8 mouse cellular contexts compared by ENCODE assay signal in the genomic region with DNA sequence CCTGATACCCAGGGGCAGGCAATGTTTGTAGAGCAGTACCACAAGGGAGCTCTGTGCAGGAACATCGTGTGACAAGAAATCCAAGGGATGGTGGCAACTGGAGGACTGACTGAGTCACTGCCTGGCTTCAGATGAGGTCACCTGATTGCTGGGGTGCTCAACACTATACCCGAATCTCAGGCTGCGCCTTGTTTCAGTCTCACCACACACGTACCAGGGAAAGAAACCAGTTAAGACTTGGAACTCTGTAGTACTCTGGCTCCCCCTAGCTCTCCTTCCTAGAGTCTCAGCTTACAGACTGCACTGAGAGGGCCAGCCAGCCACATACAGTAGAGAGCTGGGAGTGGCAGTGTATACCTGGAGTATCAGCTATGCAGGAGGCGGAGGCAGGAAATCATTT. TPM values are rescaled to one million over a fixed set of nuclear protein-coding genes. Genes with fewer than 3 reads are reported as not detected.
DNase-seq lines count a peak whose midpoint lies in the region; ATAC-seq and TF ChIP-seq lines count a peak whose summit lies in the region.

No protein-coding gene starts in this region.

- ATAC-seq in forebrain, embryonic 16.5 days, result peak; percentile 70
- ATAC-seq in kidney, embryonic 16.5 days (ENCODE audit: low FRiP score, low TSS enrichment), result peak; percentile 80; the same call in 1 of the 2 replicates
- ATAC-seq in liver, embryonic 15.5 days (ENCODE audit: insufficient read depth), result peak; percentile 49
- peak; percentile 65 for ATAC-seq in neutrophil, adult 5-6 weeks (ENCODE audit: extremely low read depth, insufficient number of reproducible peaks, low FRiP score, poor library complexity, severe bottlenecking)

- H3K36me3 ChIP-seq in heart, adult 2 months (ENCODE audit: control insufficient read depth, insufficient read depth, low read length), result no peaks in the 10 kb centered on the region
- H3K36me3 ChIP-seq in forebrain, embryonic 16.5 days (ENCODE audit: control insufficient read depth, insufficient read depth), result peaks cover 35% of the 10 kb centered on the region; the same call in 1 of the 2 replicates
- H3K36me3 ChIP-seq in kidney, embryonic 16.5 days (ENCODE audit: insufficient read depth, low read length), result peaks cover 68% of the 10 kb centered on the region
- peaks cover 94% of the 10 kb centered on the region for H3K36me3 ChIP-seq in liver, embryonic 15.5 days (replicated peaks)

- no peaks in the 10 kb centered on the region for H3K79me2 ChIP-seq in heart, adult 2 months (replicated peaks; ENCODE audit: control insufficient read depth, insufficient read depth, low read length)

- TF ChIP-seq EP300 in heart, adult 2 months (IDR thresholded peaks at IDR 0.05; ENCODE audit: insufficient read depth, low read depth, low read length), result no peak

- no peak overlapping the region for H3K9ac ChIP-seq in heart, adult 2 months (ENCODE audit: low read depth, low read length)
- no peak overlapping the region for H3K9ac ChIP-seq in forebrain, embryonic 16.5 days (replicated peaks; ENCODE audit: low read depth, low read length)
- H3K9ac ChIP-seq in kidney, embryonic 16.5 days (replicated peaks; ENCODE audit: low read length), result no peak overlapping the region
- H3K9ac ChIP-seq in liver, embryonic 15.5 days, result no peak overlapping the region

- no peak overlapping the region for H3K4me3 ChIP-seq in heart, adult 2 months
- H3K4me3 ChIP-seq in forebrain, embryonic 16.5 days (replicated peaks; ENCODE audit: low read length), result no peak overlapping the region
- H3K4me3 ChIP-seq in kidney, embryonic 16.5 days (ENCODE audit: low read length), result no peak overlapping the region
- no peak overlapping the region for H3K4me3 ChIP-seq in liver, embryonic 15.5 days (replicated peaks)

- intact Hi-C loops in heart, adult 2 months (cut with DNase I), result loop anchor here (5.0 to 10.0 kb wide), 2 partner anchors 431 to 548 kb away; no protein-coding TSS in a partner anchor
- intact Hi-C loops in heart, postnatal 25 days (cut with DNase I), result loop anchor here (2.0 kb wide), 1 partner anchor 96 kb away; no protein-coding TSS in a partner anchor

- H3K27ac ChIP-seq in heart, adult 2 months, result no peak overlapping the region
- H3K27ac ChIP-seq in forebrain, embryonic 16.5 days (ENCODE audit: low read length), result no peak overlapping the region
- no peak overlapping the region for H3K27ac ChIP-seq in kidney, embryonic 16.5 days (ENCODE audit: low read length)
- H3K27ac ChIP-seq in liver, embryonic 15.5 days (replicated peaks), result no peak overlapping the region

- TF ChIP-seq POLR2A in heart, adult 2 months (IDR thresholded peaks at IDR 0.05; ENCODE audit: insufficient read depth, low read depth, low read length), result no peak

- WGBS in heart, adult 2 months, result 62% methylated on average over 5 of the region's 5 CpGs
- 64% methylated on average over 5 of the region's 5 CpGs for WGBS in forebrain, embryonic 16.5 days
- WGBS in kidney, embryonic 16.5 days, result 82% methylated on average over 5 of the region's 5 CpGs
- 75% methylated on average over 5 of the region's 5 CpGs for WGBS in liver, embryonic 15.5 days (ENCODE audit: insufficient replicate concordance)

- no peaks in the 10 kb centered on the region for H3K27me3 ChIP-seq in heart, adult 2 months (ENCODE audit: control insufficient read depth, insufficient read depth, low read length)
- H3K27me3 ChIP-seq in forebrain, embryonic 16.5 days (replicated peaks; ENCODE audit: control insufficient read depth, insufficient read depth, low read length), result no peaks in the 10 kb centered on the region
- H3K27me3 ChIP-seq in kidney, embryonic 16.5 days (ENCODE audit: insufficient read depth, low read length), result no peaks in the 10 kb centered on the region
- no peaks in the 10 kb centered on the region for H3K27me3 ChIP-seq in liver, embryonic 15.5 days

- H3K4me2 ChIP-seq in forebrain, embryonic 16.5 days (ENCODE audit: low read length), result no peak overlapping the region
- H3K4me2 ChIP-seq in kidney, embryonic 16.5 days (replicated peaks; ENCODE audit: low read depth, low read length), result no peak overlapping the region
- H3K4me2 ChIP-seq in liver, embryonic 15.5 days, result no peak overlapping the region

- peak; percentile 78 for TF ChIP-seq CTCF in heart, adult 2 months (IDR thresholded peaks at IDR 0.05)

- peak in 1 of 2 experiments; percentile 44 for DNase-seq in heart, adult 2 months
- DNase-seq in heart, postnatal 25 days (ENCODE audit: low spot score), result no peak
- peak; percentile 46 for DNase-seq in T-cell, adult 2 months (ENCODE audit: low spot score)
- no peak for DNase-seq in urinary bladder, adult 2 months (ENCODE audit: low spot score)

- H3K9me3 ChIP-seq in forebrain, embryonic 16.5 days (ENCODE audit: control insufficient read depth, low read length), result no peaks in the 10 kb centered on the region
- H3K9me3 ChIP-seq in kidney, embryonic 16.5 days (ENCODE audit: low read length), result no peaks in the 10 kb centered on the region
- no peaks in the 10 kb centered on the region for H3K9me3 ChIP-seq in liver, embryonic 15.5 days (replicated peaks)

- H3K4me1 ChIP-seq in heart, adult 2 months (ENCODE audit: control insufficient read depth, insufficient read depth, low read length), result no peaks in the 10 kb centered on the region; the same call in 1 of the 2 replicates
- H3K4me1 ChIP-seq in forebrain, embryonic 16.5 days (replicated peaks; ENCODE audit: control insufficient read depth, insufficient read depth, low read length), result no peaks in the 10 kb centered on the region
- no peaks in the 10 kb centered on the region for H3K4me1 ChIP-seq in kidney, embryonic 16.5 days (ENCODE audit: insufficient read depth, low read length)
- H3K4me1 ChIP-seq in liver, embryonic 15.5 days (replicated peaks), result peaks cover under 1% of the 10 kb centered on the region; the same call in 1 of the 2 replicates

RNA-seq across cellular contexts. Expression of a gene that starts 5.9 kb away (rescaled TPM):
- 1 to 10 TPM; 9.8 to 9.9 TPM for total RNA-seq in heart, adult 2 months (2021)
- polyA plus RNA-seq in heart, adult 2 months (2012; rRNA removed), result 36.1 and 43.3 TPM in 2 replicates
- 10 to 100 TPM in 1 of 2 experiments, 1 to 10 TPM in 1; 9.5 to 15.6 TPM for total RNA-seq in heart, postnatal 25 days (2021)
- polyA plus RNA-seq in forebrain, embryonic 16.5 days (2015; fragmentation: Nextera tagmentation; extraction: Ambion mirVana), result 93.0 and 119 TPM in 2 replicates
- 154 and 156 TPM in 2 replicates for polyA plus RNA-seq in kidney, embryonic 16.5 days (2015; fragmentation: Nextera tagmentation; extraction: Ambion mirVana)
- 50.6 and 51.1 TPM in 2 replicates for polyA plus RNA-seq in liver, embryonic 15.5 days (2015; fragmentation: Nextera tagmentation; extraction: Ambion mirVana)
- total RNA-seq in neutrophil, adult 5-6 weeks (2017), result 28.6 and 36.0 TPM in 2 replicates
- polyA plus RNA-seq in urinary bladder, adult 2 months (2012; rRNA removed), result 74.3 and 104 TPM in 2 replicates

RNA-seq across cellular contexts. Expression of a gene that starts 17.0 kb away (rescaled TPM):
- 10 to 100 TPM; 11.4 to 11.8 TPM for total RNA-seq in heart, adult 2 months (2021)
- 8.5 and 15.8 TPM in 2 replicates for polyA plus RNA-seq in heart, adult 2 months (2012; rRNA removed)
- 1 to 10 TPM; 9.1 to 9.3 TPM for total RNA-seq in heart, postnatal 25 days (2021)
- 23.7 and 26.4 TPM in 2 replicates for polyA plus RNA-seq in forebrain, embryonic 16.5 days (2015; fragmentation: Nextera tagmentation; extraction: Ambion mirVana)
- polyA plus RNA-seq in kidney, embryonic 16.5 days (2015; fragmentation: Nextera tagmentation; extraction: Ambion mirVana), result 24.5 and 24.8 TPM in 2 replicates
- 10.8 and 11.3 TPM in 2 replicates for polyA plus RNA-seq in liver, embryonic 15.5 days (2015; fragmentation: Nextera tagmentation; extraction: Ambion mirVana)
- total RNA-seq in neutrophil, adult 5-6 weeks (2017), result 33.3 and 36.9 TPM in 2 replicates
- polyA plus RNA-seq in urinary bladder, adult 2 months (2012; rRNA removed), result 20.0 and 22.9 TPM in 2 replicates

RNA-seq across cellular contexts. Expression of a gene that starts 17.2 kb away (rescaled TPM):
- total RNA-seq in heart, adult 2 months (2021), result under 1 TPM; 0.84 TPM
- polyA plus RNA-seq in heart, adult 2 months (2012; rRNA removed), result 0.74 and 1.3 TPM in 2 replicates
- total RNA-seq in heart, postnatal 25 days (2021), result under 1 TPM; 0.55 to 0.67 TPM
- 1.4 and 2.4 TPM in 2 replicates for polyA plus RNA-seq in forebrain, embryonic 16.5 days (2015; fragmentation: Nextera tagmentation; extraction: Ambion mirVana)
- polyA plus RNA-seq in kidney, embryonic 16.5 days (2015; fragmentation: Nextera tagmentation; extraction: Ambion mirVana), result 2.3 and 2.7 TPM in 2 replicates
- 0.48 and 0.67 TPM in 2 replicates for polyA plus RNA-seq in liver, embryonic 15.5 days (2015; fragmentation: Nextera tagmentation; extraction: Ambion mirVana)
- 9.9 and 11.8 TPM in 2 replicates for total RNA-seq in neutrophil, adult 5-6 weeks (2017)
- polyA plus RNA-seq in urinary bladder, adult 2 months (2012; rRNA removed), result 4.5 and 8.7 TPM in 2 replicates
